Mouse (Mus musculus) lung, adult 2 months (tissue): ENCODE measurements around the gene Supt3. TPM values are rescaled to one million over a fixed set of nuclear protein-coding genes. Genes with fewer than 3 reads are reported as not detected.

Source experiments
- DNase-seq: peaks from one replicate; pipeline ENCODE4 v3.0.0; 2022
- H3K4me1 ChIP-seq: fragments of 200-500 bp; 2 replicates; pipeline ENCODE4 v1.6.1; 2011; ENCODE audit warnings: low read length; ENCODE audit not compliant: control insufficient read depth, insufficient read depth
- H3K4me3 ChIP-seq: fragments of 200-500 bp; replicated peaks from 2 replicates; pipeline ENCODE3; 2011; ENCODE audit warnings: low read depth, mild to moderate bottlenecking, control low read depth, low read length; ENCODE audit errors: extremely low read depth
- CTCF ChIP-seq: fragments of 200-500 bp; IDR thresholded peaks from 2 replicates; pipeline ENCODE4 v1.5.1; 2011; ENCODE audit warnings: mild to moderate bottlenecking, low read length, control low read depth; ENCODE audit not compliant: insufficient read depth
- POLR2A ChIP-seq: fragments of 200-500 bp; IDR thresholded peaks from 2 replicates; pipeline ENCODE4 v1.6.1; 2011; ENCODE audit warnings: low read depth, mild to moderate bottlenecking, control low read depth, low read length, borderline replicate concordance; ENCODE audit errors: extremely low read depth
- WGBS: fragments of 180-500 bp; shearing (Covaris S2); methylation state at CpG from one replicate; pipeline ENCODE4 v1.1.7; 2018; 5-methylcytosine and 5-hydroxymethylcytosine counted together
- polyA plus RNA-seq: library from polyadenylated mRNA; depleted of rRNA; stranded (reverse); fragments of >200 nt; gene quantifications from 2 replicates; pipeline ENCODE4 v1.2.3, GENCODE M21; 2012

The Supt3 gene
- polyA plus RNA-seq, 1 experiment, result 2.9 TPM

DNA sequence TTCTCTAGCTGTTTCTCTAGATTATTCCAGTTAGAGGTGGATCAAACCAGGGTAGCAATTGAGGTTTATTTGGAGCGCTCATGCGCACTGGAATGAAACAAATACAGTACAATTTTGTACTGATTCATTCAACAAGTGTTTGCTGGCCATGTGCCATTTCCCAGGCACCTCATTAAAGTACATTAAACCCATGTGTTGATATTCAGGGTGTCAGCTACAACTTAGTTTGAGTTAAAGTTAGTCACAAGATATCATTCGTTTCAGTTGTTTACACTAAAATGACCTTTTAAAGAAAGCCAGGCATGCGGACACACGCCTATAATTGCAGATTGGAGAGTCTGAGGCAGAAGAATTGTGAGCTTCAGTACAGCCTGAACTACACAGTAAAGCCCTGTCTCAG, 310.1 kb downstream of the Supt3 start:
- TF ChIP-seq POLR2A (no peak), CTCF (no peak)
- H3K4me3 ChIP-seq, result no peak overlapping the region
- 64% methylated on average over 5 of the region's 5 CpGs for WGBS
- DNase-seq, result no peak
- H3K4me1 ChIP-seq, result no peaks in the 10 kb centered on the region

DNA sequence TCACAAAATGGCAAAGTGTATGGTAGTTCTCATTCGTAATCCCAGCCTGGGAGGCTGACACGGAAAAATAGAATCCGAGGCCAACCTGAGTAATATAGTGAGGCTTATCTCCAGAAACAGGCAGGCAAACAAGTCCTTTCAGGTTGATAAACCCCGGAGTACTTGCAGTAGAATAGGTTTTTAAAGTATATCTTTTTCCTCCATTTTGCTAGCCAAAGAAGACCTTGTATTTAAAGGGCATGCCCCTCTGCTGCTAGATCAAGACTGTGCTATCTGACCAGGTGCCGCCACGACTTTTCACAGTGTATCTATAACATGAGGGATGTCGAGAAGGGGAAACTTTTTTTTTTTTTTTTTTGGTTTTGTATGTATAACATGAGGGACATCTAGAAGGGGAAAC, 324.1 kb downstream of the Supt3 start:
- 67% methylated on average over 7 of the region's 7 CpGs for WGBS
- no peak for DNase-seq
- H3K4me1 ChIP-seq, result no peaks in the 10 kb centered on the region
- TF ChIP-seq CTCF (no peak), POLR2A (no peak)
- H3K4me3 ChIP-seq, result no peak overlapping the region

DNA sequence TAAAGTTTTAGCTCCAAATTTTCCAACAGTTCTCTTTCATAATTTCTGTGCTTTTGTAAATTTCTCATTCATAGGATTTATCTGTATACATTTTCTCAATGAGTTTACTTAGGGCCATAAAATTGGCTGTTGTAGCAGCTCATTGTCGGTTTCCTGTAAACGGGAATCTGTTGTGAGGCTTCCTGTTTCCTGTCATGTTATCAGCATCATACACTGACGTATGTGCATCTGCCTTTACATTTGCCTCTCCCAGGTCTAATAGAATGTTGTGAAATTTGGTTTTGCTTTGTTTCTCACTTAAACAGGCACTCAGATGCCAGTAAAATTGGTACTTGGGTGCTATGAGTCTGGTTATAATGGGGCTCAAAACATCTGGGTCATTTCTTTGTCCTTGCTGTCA, 338.4 kb downstream of the Supt3 start:
- WGBS, result 46% methylated on average over 3 of the region's 3 CpGs
- no peak for TF ChIP-seq POLR2A

DNA sequence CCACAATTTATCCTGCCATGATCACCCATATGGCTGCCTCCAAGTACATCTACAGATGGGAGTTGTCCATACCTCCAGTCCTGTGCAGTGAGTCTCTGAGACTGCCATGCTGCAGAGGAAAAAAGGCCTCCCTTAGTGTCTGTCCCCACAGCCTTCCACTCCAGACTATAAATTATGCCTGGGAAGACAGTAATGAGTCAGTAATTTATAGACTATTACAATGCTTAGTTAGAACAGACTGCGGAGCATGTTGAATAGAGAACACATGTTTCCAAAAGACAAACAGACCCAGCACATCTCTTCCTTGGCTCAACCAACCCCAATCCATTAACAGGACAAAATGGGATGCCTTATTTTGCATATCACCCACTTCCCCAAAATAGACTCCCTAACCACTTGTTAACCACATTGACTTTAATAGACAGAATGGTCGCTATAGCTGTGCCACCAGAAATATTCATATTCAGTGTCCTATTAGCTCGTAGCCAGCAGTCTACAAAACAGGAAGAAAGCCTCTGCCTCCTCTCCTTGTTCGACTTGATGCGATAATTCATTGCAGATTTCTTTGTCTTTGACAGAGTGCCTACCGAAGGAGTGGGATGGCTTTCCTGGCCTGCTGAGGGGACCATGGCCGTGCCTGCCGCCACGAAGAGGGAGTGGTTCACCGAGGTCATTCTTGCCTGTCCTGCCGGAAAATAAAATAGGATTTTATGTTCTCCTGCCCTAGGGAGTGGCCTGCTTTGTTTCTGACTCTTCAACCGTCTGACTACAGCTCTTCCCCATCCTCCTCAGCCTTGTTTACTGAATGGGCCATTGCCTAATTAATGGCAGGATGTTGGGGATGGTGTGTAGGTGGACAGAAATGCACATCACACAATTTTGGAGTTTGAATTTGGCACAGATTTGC, 341.9 kb downstream of the Supt3 start:
- Histone ChIP-seq H3K4me3 (no peak overlapping the region), H3K4me1 (peaks cover 10% of the 10 kb centered on the region)
- no peak for DNase-seq
- WGBS, result 40% methylated on average over 12 of the region's 12 CpGs
- TF ChIP-seq CTCF, result no peak
- TF ChIP-seq POLR2A, result no peak

More for the DNA sequence above, 338.4 kb downstream of the Supt3 start:
- Histone ChIP-seq H3K4me1 (peaks cover 10% of the 10 kb centered on the region), H3K4me3 (no peak overlapping the region)
- DNase-seq, result no peak

DNA sequence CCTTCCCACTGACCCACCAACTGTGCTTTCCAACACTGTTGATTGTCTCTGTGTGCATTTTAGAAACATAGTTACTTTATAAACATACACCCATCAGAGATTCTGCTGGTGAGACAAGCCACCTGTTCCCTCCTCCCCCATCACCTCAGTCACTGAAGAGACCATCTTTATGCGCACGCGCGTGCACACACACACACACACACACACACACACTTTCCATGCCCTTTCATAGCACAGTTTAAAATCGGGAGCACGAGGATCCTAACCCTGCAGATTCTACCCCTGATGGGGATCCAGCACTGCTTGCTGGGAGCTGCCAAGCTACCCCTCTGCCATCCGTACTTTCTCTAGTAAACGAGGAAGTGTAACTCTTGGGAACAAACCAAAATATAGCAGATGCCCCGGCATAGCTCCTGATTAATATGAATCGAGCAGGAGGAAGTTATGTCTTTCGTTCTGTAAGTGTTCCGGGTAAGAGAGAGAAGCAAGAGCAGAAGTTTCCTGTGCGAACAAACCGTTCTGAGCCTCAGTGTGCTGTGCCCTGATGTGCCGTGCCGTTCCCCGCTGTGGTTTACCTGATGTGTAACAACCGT, 342.8 kb downstream of the Supt3 start:
- 34% methylated on average over 18 of the region's 18 CpGs for WGBS
- DNase-seq, result no peak
- TF ChIP-seq CTCF (no peak), POLR2A (no peak)
- Histone ChIP-seq H3K4me1 (peaks cover 10% of the 10 kb centered on the region), H3K4me3 (no peak overlapping the region)

DNA sequence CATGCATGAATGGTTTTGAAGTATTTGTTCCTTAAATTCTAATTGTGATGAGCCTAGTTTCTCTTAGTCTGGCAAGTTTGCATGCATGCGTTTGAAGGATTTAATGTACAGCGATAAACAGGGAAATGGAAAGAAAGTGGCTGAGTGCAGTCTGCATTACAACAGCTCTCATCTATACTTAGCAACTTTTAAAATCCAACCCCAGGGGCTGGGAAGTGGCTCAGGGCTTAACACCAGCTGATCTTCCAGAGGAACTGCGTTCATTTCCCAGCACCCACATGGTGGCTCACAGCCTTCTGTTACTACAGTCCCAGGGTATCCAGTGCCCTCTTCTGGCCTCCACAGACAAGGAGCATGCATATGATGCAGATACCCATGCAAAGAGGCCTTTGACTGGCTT, 346.9 kb downstream of the Supt3 start:
- WGBS, result 94% methylated on average over 3 of the region's 3 CpGs
- no peak overlapping the region for H3K4me3 ChIP-seq
- TF ChIP-seq CTCF, result no peak
- no peak for TF ChIP-seq POLR2A

DNA sequence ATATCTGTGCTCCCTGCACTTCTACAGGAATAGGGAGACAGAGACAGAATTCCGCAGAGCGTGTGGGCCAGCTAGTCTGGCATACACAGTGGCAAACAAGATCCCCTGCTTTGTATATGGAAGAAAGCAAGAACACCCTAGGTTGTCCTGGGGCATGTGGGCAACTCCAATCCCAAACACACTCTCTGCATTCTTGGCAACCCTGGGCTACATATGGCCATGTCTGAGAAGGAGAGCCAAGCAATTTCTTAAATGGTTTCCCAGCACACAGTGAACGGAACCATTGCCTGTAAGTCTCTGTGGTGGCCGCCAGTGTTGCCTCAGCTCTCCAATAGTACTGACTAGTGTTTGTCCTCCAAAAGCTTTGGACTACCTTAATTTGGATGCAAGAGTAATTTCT, 351.7 kb downstream of the Supt3 start:
- Histone ChIP-seq H3K4me3 (no peak overlapping the region), H3K4me1 (no peaks in the 10 kb centered on the region)
- TF ChIP-seq CTCF (no peak), POLR2A (no peak)
- no peak for DNase-seq
- WGBS, result 96% methylated on average over 4 of the region's 4 CpGs

More for the DNA sequence above, 346.9 kb downstream of the Supt3 start:
- peaks cover 9% of the 10 kb centered on the region for H3K4me1 ChIP-seq
- no peak for DNase-seq

DNA sequence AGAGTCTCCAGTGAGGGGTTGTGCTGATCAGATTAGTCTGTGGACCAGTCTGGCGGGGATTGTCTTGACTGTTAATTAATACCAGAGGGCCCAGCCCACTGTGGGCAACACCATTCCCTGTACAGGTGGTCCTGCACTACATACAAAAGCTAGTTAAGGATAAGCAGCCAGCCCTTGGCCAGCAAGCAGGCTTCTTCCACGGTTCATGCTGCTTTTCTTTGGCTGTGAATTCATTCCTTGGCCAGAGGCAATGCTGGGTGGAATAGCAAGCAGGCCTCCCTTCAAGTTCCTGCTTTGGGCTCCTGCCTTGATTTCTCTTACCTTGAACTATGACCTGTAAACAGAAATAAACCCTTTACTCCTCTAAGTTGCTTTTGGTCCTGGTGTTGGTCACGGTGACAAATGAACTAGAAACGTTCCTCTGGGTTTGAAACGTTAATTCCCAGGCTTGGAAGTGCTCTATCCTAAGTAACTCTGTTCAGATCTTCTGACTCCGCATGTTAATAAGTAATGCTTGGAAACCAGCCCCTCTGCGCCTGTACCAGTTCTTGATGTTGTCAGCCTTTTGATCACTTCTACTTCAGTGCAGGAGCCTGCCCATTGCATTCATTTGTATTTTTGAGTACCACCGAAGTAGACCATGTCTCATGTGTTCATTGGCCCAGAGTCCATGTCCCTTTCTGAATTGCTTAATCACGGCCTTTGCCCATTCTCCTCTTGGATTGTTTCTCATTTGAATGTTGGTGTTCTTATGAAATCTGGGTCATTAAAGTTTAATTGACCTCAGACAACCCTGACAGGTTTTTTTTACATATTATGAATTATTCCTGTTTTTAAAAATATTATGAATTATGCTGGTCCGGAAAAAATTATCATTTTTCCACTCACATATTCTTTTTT, 356.8 kb downstream of the Supt3 start:
- no peak for TF ChIP-seq POLR2A
- TF ChIP-seq CTCF, result no peak
- Histone ChIP-seq H3K4me1 (no peaks in the 10 kb centered on the region), H3K4me3 (no peak overlapping the region)
- WGBS, result 78% methylated on average over 10 of the region's 10 CpGs
- DNase-seq, result no peak

DNA sequence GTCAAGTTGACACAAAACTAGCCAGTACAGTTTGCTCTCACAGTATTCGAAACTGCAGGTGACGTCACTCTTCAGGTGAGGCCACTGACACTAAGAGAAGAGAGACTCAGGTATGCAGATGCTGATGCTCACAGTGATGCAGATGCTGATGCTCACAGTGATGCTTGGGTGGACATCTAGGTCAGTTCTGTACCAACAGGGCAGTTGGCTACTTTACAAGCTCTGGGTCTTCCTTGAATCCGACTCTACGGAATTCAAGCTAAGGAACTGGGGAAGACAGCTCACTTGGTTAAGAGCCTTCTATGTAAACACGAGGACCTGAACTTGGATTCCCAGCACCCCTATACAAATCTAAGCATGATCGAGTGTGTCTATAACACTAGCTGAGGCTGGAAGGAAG, 359.5 kb downstream of the Supt3 start:
- TF ChIP-seq CTCF (no peak), POLR2A (no peak)
- no peak for DNase-seq
- 88% methylated on average over 6 of the region's 6 CpGs for WGBS
- H3K4me3 ChIP-seq, result no peak overlapping the region
- H3K4me1 ChIP-seq, result no peaks in the 10 kb centered on the region
